Mouse (Mus musculus) bone marrow, adult 2 months (tissue): Measurements from ENCODE around the gene Inhbb. TPM values are rescaled to one million over a fixed set of nuclear protein-coding genes. Genes with fewer than 3 reads are reported as not detected.

ENCODE experiments used
- H3K27ac ChIP-seq: fragments of 200-500 bp; 2 replicates; pipeline ENCODE4 v1.5.1; 2012; ENCODE audit warnings: low read depth, mild to moderate bottlenecking, control low read depth, inconsistent platforms, low read length; ENCODE audit not compliant: control insufficient read depth, poor library complexity, insufficient read depth
- H3K4me1 ChIP-seq: fragments of 200-500 bp; 2 replicates; pipeline ENCODE4 v1.6.1; 2011; ENCODE audit warnings: low read length; ENCODE audit not compliant: control insufficient read depth, insufficient read depth
- H3K4me3 ChIP-seq: fragments of 200-500 bp; replicated peaks from 2 replicates; pipeline ENCODE3; 2011; ENCODE audit warnings: mild to moderate bottlenecking, low read depth, low read length, control low read depth; ENCODE audit not compliant: control insufficient read depth
- CTCF ChIP-seq: fragments of 200-500 bp; IDR thresholded peaks from 2 replicates; pipeline ENCODE4 v1.5.1; 2011; ENCODE audit warnings: low read length, control low read depth; ENCODE audit not compliant: control insufficient read depth, insufficient read depth
- POLR2A ChIP-seq: fragments of 200-500 bp; IDR thresholded peaks from 2 replicates; pipeline ENCODE4 v1.6.1; 2011; ENCODE audit warnings: low read depth, mild to moderate bottlenecking, control low read depth, low read length, borderline replicate concordance; ENCODE audit not compliant: control insufficient read depth
- WGBS: fragments of 180-500 bp; shearing (Covaris S2); methylation state at CpG from one replicate; pipeline ENCODE4 v1.1.7; 2018; 5-methylcytosine and 5-hydroxymethylcytosine counted together
- polyA plus RNA-seq: library from polyadenylated mRNA; stranded (reverse); fragments of >200 nt; gene quantifications from 2 replicates; pipeline ENCODE4 v1.2.4, GENCODE M21; 2011; ENCODE audit warnings: low replicate concordance; ENCODE audit not compliant: missing spikeins, insufficient read depth, insufficient read length

The Inhbb gene
- polyA plus RNA-seq, 1 experiment = 0.70 TPM

DNA sequence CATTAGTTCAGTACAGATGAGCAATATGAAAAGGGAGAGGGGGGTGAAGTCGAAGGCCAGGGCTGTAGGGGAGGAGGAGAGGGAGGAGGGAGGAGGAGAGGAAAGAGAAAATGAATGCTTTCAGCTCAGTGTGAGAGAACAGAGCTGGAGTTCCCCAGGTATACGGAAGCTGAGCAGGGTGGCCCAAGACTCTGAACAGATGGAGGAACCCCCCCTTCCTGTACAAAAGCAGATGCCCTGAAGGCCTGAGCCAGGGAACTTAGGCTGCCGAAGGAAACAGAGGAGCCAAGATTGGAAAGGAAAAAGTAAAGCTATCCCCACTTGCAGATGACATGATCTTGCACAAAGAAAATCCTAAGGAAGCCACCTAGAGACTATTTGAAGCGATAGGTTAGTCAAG lies 20.8 kb downstream of the Inhbb start:
- Histone ChIP-seq H3K4me3 (no peak overlapping the region), H3K4me1 (no peaks in the 10 kb centered on the region), H3K27ac (no peak overlapping the region)
- no peak for TF ChIP-seq POLR2A
- no peak for TF ChIP-seq CTCF
- 52% methylated on average over 4 of the region's 4 CpGs for WGBS

DNA sequence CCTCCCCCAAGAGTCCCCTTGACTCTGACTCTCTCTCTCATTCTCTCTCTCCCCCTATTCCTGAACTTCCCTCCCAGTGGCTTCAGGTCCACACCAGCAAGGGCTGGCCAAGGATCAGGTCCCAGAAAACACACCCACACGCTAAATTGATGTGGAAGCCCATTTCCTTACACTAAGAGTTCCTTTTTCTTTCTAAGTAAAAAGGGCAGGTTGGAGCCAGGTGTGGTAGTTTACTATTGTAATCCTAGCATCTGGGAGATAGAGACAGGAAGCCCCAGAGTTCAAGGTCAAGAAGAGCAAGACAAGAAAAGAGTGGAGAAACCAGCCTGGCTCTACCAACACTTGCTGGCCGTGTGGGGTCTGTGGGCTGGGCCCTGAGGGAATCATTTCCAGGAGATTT lies 23.4 kb downstream of the Inhbb start:
- Histone ChIP-seq H3K27ac (no peak overlapping the region), H3K4me1 (no peaks in the 10 kb centered on the region), H3K4me3 (no peak overlapping the region)
- TF ChIP-seq CTCF (no peak), POLR2A (no peak)
- 79% methylated on average over 2 of the region's 2 CpGs for WGBS

DNA sequence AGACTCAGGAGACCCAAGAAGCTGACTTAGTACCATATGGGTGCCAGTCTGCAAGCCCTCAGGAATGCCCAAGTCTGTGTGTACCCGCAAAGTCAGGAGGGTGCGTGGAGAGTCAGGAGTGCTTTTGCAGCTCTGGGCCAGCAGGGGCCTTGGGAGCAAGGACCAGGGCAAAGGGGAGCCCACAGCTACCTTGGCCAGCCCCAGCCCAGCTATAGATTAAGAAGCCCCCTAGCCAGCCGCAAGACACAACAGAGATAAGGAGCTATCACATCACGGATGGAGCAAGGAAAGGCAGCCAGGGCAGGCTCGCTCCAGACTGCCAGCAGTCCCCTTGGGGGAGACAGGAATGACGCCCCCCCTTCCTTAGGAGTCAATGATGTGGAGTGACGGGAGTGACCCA lies 24.2 kb downstream of the Inhbb start:
- Histone ChIP-seq H3K27ac (no peak overlapping the region), H3K4me1 (no peaks in the 10 kb centered on the region), H3K4me3 (no peak overlapping the region)
- WGBS = 87% methylated on average over 7 of the region's 7 CpGs
- TF ChIP-seq POLR2A = no peak
- TF ChIP-seq CTCF = no peak

DNA sequence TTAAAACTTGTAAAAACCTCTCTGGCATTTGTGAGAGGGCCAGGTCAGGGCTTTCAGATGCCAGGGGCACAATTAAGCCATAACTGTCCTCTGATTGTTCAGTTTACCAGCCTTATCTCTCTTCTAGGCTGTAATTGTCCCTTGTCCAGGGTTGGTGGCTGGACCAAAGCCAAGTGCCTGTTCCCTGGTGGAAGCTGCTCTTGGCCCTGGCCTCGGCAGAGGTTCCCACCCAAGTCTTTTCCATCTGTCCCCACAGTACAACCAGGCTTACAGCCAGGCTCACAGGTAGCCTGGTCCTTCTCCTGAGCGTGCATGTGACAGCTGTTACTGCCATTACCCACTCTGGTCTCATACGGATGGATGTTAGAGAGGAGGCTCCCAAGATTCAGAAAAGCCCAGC lies 30.7 kb downstream of the Inhbb start:
- WGBS = 61% methylated on average over 3 of the region's 3 CpGs
- H3K4me1 ChIP-seq = no peaks in the 10 kb centered on the region
- TF ChIP-seq POLR2A (no peak), CTCF (no peak)
- H3K4me3 ChIP-seq = no peak overlapping the region
- no peak overlapping the region for H3K27ac ChIP-seq

DNA sequence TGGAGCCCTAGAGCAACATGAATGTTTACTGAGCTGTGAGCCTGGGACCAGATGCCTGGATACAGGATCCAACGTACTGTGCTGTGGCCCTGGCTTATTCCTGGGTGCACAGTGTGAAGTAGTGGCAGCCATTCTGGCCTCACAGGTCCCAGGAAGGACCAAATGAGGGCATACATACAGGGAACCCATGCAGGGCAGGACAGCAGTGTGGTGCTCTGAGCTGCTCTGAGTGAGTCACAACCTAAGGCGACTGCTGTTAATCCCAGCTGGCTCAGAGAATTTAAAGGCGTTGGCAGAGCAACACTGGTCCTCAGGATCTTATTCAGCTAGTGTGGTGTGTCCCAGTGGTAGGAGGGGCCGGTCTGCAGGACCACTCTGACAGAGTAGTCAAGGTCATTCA lies 31.4 kb downstream of the Inhbb start:
- no peak for TF ChIP-seq CTCF
- TF ChIP-seq POLR2A = no peak
- no peak overlapping the region for H3K27ac ChIP-seq
- H3K4me3 ChIP-seq = no peak overlapping the region
- WGBS = 65% methylated on average over 4 of the region's 4 CpGs
- no peaks in the 10 kb centered on the region for H3K4me1 ChIP-seq

DNA sequence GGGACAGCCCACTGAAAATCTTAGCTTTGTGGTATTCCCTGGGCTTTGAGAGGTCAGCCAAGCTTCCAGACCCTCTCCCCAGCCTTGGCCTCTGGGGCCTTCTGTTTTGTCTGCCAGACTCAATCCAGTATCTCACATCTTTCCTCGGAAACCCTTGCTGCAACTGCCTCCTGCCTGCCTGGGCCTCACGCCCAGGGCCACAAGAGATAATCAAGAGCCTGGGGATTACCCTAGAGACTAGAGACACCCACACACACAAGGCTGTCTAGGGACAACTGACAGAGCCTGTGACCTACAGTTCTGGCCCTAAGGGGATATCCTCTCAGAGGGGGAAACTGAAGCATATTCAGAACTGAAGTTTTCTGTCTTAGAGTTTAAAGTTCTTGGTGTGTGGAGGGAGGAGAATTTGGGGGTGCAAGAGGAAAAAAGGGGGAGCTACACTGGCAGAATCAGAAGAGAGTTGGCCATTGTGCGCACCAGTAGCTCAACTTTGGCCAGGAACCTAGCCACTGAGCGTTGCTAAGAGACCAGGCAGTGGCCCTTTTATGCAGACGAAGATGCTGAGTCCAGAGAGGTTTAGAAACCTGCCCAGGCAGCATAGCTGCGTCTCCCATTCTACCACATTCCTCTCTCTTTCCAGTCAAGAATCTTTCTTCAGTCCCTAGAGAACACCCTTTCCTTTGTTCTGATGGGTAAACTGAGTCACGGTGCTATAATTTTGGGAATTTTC lies 32.1 kb downstream of the Inhbb start:
- Histone ChIP-seq H3K4me3 (no peak overlapping the region), H3K27ac (no peak overlapping the region), H3K4me1 (no peaks in the 10 kb centered on the region)
- TF ChIP-seq POLR2A (no peak), CTCF (no peak)
- 66% methylated on average over 7 of the region's 7 CpGs for WGBS

DNA sequence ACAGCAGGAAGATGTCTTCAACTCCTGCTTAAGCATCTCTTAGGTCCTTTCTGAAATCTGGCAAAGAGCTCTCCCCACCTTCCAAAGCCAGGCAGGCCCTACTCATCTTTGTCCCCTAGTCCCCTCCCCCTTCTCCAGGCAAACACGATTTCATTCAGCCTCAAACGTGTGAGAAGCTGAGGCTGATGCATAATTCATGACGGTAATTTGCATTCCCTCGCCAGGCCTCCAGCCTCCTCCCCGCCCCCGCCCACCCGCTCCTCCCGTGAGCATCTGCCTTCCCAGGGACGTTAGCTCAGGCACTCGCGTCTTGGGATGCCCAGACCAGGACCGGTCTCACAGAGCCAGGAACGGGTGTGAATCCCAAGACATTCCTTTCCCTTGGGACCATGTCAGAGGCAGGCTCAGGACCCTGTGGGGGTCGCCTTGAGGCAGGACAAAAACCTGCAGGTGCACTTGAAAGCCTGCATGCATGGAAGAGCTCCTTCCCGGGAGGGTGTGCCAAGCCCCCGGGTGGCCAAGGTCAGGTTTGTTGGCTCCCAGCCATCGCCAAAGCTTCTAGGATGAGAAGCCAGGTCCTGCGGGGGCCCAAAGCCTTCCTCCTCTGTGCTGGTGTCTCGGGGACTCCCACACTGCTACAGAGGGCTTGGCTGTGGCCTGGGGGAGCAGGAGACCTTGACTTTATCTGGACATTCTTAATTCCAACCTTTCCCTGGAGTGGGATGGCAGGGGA lies 33.2 kb downstream of the Inhbb start:
- Histone ChIP-seq H3K4me3 (no peak overlapping the region), H3K4me1 (no peaks in the 10 kb centered on the region), H3K27ac (no peak overlapping the region)
- no peak for TF ChIP-seq POLR2A
- no peak for TF ChIP-seq CTCF
- 17% methylated on average over 19 of the region's 19 CpGs for WGBS

DNA sequence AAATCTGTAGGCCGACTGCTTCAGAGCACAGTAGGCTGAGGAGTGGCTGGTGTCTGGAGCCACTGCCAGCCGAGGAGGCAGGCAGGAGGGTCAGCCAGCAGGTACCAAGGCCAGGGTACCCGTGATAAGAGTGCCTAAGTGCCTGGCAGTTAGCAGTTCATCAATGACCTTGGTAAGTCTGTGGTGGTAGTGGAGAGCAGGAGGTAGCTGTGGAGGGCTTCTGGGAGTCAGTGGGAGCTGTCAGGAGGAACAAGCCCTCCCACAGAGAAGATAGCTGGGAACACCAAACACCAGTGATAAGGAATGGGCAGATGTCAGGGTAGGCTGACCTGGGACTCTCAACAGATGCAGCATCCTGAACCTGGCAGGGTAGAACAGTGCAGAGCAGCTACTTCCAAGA lies 35.7 kb downstream of the Inhbb start:
- no peaks in the 10 kb centered on the region for H3K4me1 ChIP-seq
- H3K27ac ChIP-seq = no peak overlapping the region
- H3K4me3 ChIP-seq = no peak overlapping the region
- TF ChIP-seq CTCF (no peak), POLR2A (no peak)
- 54% methylated on average over 3 of the region's 3 CpGs for WGBS

DNA sequence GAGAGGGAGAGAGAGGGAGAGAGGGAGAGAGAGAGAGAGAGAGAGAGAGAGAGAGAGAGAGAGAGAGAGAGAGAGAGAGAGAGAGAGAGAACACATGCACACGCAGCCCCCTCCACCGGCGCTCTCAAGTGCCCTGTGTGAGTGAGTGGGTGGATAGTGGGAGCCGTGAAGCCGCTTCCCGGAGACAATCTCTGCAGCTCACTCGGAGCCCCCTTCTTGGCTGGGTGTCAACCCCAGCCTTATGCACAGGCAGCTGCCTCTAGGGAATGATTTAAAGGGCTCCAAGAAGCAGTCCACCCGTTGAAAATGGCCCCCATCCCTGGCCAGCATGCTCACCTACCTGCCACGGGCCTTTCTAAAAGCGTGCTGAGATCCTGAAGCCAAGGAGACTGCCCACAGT lies 38.1 kb downstream of the Inhbb start:
- H3K4me3 ChIP-seq = no peak overlapping the region
- 80% methylated on average over 10 of the region's 10 CpGs for WGBS
- H3K4me1 ChIP-seq = no peaks in the 10 kb centered on the region
- no peak overlapping the region for H3K27ac ChIP-seq
- TF ChIP-seq CTCF (no peak), POLR2A (no peak)
